Mouse (Mus musculus) R1 (cell line): ENCODE results near the gene Olfr1344.
"Not testable (repeated sequence)": the region's sequence is repeated elsewhere in the genome, so short reads cannot be mapped to it uniquely, and the experiment has no call there.

ENCODE experiments used
- DNase-seq: peaks from one replicate; pipeline ENCODE4 v3.0.0-alpha.2; 2018; ENCODE audit warnings: low read depth, low spot score

Gene Olfr1344

GRCm38 (mm10) chr7:6438388-6438787 is at the start of gene Olfr1344:
Gene Olfr1344, plus strand, starts transcription at chr7:6438688.
- DNase-seq: no peak

GRCm38 (mm10) chr7:6388971-6389370 is 49.5 kb upstream of the Olfr1344 start:
- no peak for DNase-seq

- peak; percentile 29 for DNase-seq
These were observed 49.0 kb upstream of the Olfr1344 start for GRCm38 (mm10) chr7:6389449-6389848.

GRCm38 (mm10) chr7:6397996-6398975 is 40.2 kb upstream of the Olfr1344 start, which contains the start of gene Smim17:
Gene Smim17, plus strand, starts transcription at chr7:6398715.
- DNase-seq: peak; percentile 65

- DNase-seq: peak; percentile 97
These were observed 28.4 kb upstream of the Olfr1344 start, which contains the start of gene Gm20715 for GRCm38 (mm10) chr7:6410043-6410442. Gene Gm20715, plus strand, starts transcription at chr7:6410277.

- peak; percentile 59 for DNase-seq
These were observed 23.7 kb upstream of the Olfr1344 start for GRCm38 (mm10) chr7:6414626-6415441.

GRCm38 (mm10) chr7:6415442-6415787 is 23.1 kb upstream of the Olfr1344 start:
- DNase-seq: no peak

- no peak for DNase-seq
These were observed 18.6 kb upstream of the Olfr1344 start for GRCm38 (mm10) chr7:6419894-6420293.

GRCm38 (mm10) chr7:6429381-6429780 is 9.1 kb upstream of the Olfr1344 start:
- peak; percentile 49 for DNase-seq

- DNase-seq: peak; percentile 57
These were observed 8.1 kb upstream of the Olfr1344 start for GRCm38 (mm10) chr7:6430342-6430741.

GRCm38 (mm10) chr7:6441173-6441572 is 2.7 kb downstream of the Olfr1344 start:
- no peak for DNase-seq

GRCm38 (mm10) chr7:6447771-6448170 is 9.3 kb downstream of the Olfr1344 start:
- no peak for DNase-seq

- DNase-seq: no peak
These were observed 17.4 kb downstream of the Olfr1344 start, which contains the start of gene Olfr1336 for GRCm38 (mm10) chr7:6455868-6456267. Gene Olfr1336, plus strand, starts transcription at chr7:6456168.

GRCm38 (mm10) chr7:6456399-6456798 is 17.9 kb downstream of the Olfr1344 start:
- DNase-seq: peak; percentile 48

- no peak for DNase-seq
These were observed 28.5 kb downstream of the Olfr1344 start, which contains the start of gene Olfr1346 for GRCm38 (mm10) chr7:6466951-6467350. Gene Olfr1346, plus strand, starts transcription at chr7:6467101.

GRCm38 (mm10) chr7:6477633-6478032 is 39.1 kb downstream of the Olfr1344 start:
- not testable (repeated sequence) for DNase-seq

GRCm38 (mm10) chr7:6486841-6487240 is 48.4 kb downstream of the Olfr1344 start, which contains the start of gene Olfr5:
Gene Olfr5, minus strand, starts transcription at chr7:6486941.
- DNase-seq: no peak
